Mouse (Mus musculus) G1E (cell line): ENCODE data around the gene Ovca2.

Source experiments
- CTCF ChIP-seq: IDR thresholded peaks from 2 replicates; pipeline ENCODE4 v1.5.1; 2012; ENCODE audit warnings: low read depth, low read length, inconsistent platforms, mixed read lengths
- POLR2AphosphoS5 ChIP-seq: IDR thresholded peaks from 2 replicates; pipeline ENCODE4 v1.6.1; 2012; ENCODE audit warnings: low read depth, low read length, inconsistent platforms; ENCODE audit not compliant: insufficient replicate concordance

- TF ChIP-seq CTCF (no peak), POLR2AphosphoS5 (no peak)
Measured at GRCm38 (mm10) chr11:75172151-75173094, 6.2 kb downstream of the Ovca2 start.
